Mouse (Mus musculus) liver, embryonic 16.5 days (tissue): ENCODE data around the gene Lgals8. TPM values are rescaled to one million over a fixed set of nuclear protein-coding genes. Genes with fewer than 3 reads are reported as not detected.

ENCODE experiments used
- ATAC-seq: fragments of 200-750 bp; cut with Nextera tagmentation; 2 replicates; pipeline ENCODE4 v1.8.0; 2017; ENCODE audit warnings: low read depth, mild to moderate bottlenecking, moderate number of reproducible peaks, moderate library complexity
- H3K27ac ChIP-seq: fragments of 300-500 bp; sonication (generic); 2 replicates; pipeline ENCODE4 v1.5.1; 2014; ENCODE audit warnings: mild to moderate bottlenecking, low read length
- H3K27me3 ChIP-seq: fragments of 300-500 bp; sonication (generic); 2 replicates; pipeline ENCODE4 v1.6.1; 2014; ENCODE audit warnings: low read depth, low read length, mixed read lengths; ENCODE audit not compliant: control insufficient read depth, insufficient read depth
- H3K36me3 ChIP-seq: fragments of 300-500 bp; sonication (generic); 2 replicates; pipeline ENCODE4 v1.6.1; 2014; ENCODE audit warnings: mild to moderate bottlenecking; ENCODE audit not compliant: control insufficient read depth, insufficient read depth
- H3K4me1 ChIP-seq: fragments of 300-500 bp; sonication (generic); 2 replicates; pipeline ENCODE4 v1.6.1; 2014; ENCODE audit warnings: low read depth, low read length, mixed read lengths; ENCODE audit not compliant: control insufficient read depth
- H3K4me2 ChIP-seq: fragments of 300-500 bp; sonication (generic); 2 replicates; pipeline ENCODE4 v1.6.1; 2014; ENCODE audit warnings: low read depth, low read length, mixed read lengths
- H3K4me3 ChIP-seq: fragments of 300-500 bp; sonication (generic); 2 replicates; pipeline ENCODE4 v1.5.1; 2014; ENCODE audit warnings: low read depth, mild to moderate bottlenecking, low read length
- H3K9ac ChIP-seq: fragments of 300-500 bp; sonication (generic); 2 replicates; pipeline ENCODE4 v1.6.1; 2014; ENCODE audit warnings: low read depth, low read length
- H3K9me3 ChIP-seq: fragments of 300-500 bp; sonication (generic); replicated peaks from 2 replicates; pipeline ENCODE4 v1.6.1; 2016; ENCODE audit warnings: low read length; ENCODE audit not compliant: control insufficient read depth
- WGBS: fragments of 180-500 bp; shearing (Covaris S2); extraction: QIAGEN DNeasy Blood & Tissue Kit; methylation state at CpG from one replicate; pipeline ENCODE4 v1.1.7; 2014; ENCODE audit not compliant: insufficient replicate concordance; 5-methylcytosine and 5-hydroxymethylcytosine counted together
- polyA plus RNA-seq: library from polyadenylated mRNA; unstranded; fragments of >200 nt; fragmentation: Nextera tagmentation; extraction: Ambion mirVana; gene quantifications from 2 replicates; pipeline ENCODE4 v1.2.1, GENCODE M21; 2015

The Lgals8 gene
- polyA plus RNA-seq, 1 experiment from 2014 or later: 15.7 TPM

DNA sequence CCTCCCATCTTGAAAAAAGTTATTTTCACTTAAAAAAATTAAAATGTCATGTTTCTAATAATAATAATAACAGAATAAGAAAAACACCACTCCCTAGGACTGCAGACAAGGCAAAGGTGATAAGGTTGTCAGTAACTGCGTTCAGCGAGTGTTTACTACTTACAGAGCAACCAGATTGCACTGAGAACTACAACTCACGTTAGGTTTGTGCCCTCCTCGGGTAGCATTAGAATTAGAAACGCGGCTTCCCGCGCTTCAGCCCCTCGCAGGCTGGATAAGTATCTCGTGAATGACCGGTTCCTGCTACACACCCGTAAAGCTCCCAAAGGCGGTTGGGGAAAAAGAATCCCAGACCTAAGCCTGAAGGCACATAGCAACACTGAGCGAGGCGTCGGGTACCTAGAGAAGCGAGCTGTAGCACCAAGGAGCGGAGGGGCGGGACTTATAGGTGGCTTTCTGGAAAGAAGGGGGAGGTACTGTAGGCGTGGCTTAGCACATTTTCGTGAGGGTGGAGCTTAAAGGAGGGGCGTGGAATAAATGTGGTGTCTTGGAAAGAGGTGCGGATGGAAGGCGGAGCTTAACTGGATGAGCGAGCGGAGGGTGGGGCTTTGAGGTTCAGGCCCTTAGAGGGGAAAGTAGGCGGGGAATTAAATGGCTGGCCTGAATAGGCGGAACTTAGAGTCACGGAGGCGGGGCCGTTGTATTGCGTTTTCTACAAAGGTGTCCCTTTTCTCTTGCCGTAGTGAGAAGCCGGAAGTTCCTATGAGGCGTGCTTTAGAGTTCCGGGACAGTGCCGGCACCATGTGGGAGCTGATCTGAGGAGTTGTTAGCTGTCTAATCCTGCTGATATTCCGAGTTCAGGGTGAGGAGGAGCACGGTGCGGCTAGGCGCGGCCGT lies 69.9 kb downstream of the Lgals8 start, which contains the start of gene Heatr1:
Heatr1 (plus strand) TSS at position 419 of the 897 bp plus-strand sequence.
- peak; percentile 94 for ATAC-seq
- Histone ChIP-seq H3K27me3 (no peaks in the 10 kb centered on the region), H3K36me3 (peaks cover 4% of the 10 kb centered on the region), H3K27ac (peak within 1 kb of the TSS; percentile 75), H3K9me3 (no peaks in the 10 kb centered on the region), H3K4me1 (peaks cover 10% of the 10 kb centered on the region), H3K4me3 (peak within 1 kb of the TSS; percentile 94), H3K4me2 (peak within 1 kb of the TSS; percentile 97), H3K9ac (peak within 1 kb of the TSS; percentile 70)
- WGBS: under 1% methylated on average over 43 of the region's 43 CpGs

Other genes starting within 250 kb of the Lgals8 start
- 7.6 TPM in 2 replicates for gene Mtr, start 206.8 kb downstream of the Lgals8 start, polyA plus RNA-seq
- 9.9 and 24.6 TPM in 2 replicates for gene Actn2, start 124.2 kb downstream of the Lgals8 start, polyA plus RNA-seq
- gene Heatr1, start 69.9 kb downstream of the Lgals8 start, polyA plus RNA-seq: 8.7 and 8.9 TPM in 2 replicates
- gene Edaradd, start 55.5 kb upstream of the Lgals8 start, polyA plus RNA-seq: 0.21 and 0.24 TPM in 2 replicates
- gene Ero1lb, start 100.9 kb upstream of the Lgals8 start, polyA plus RNA-seq: 2.9 and 3.7 TPM in 2 replicates